Mouse (Mus musculus): ENCODE results near the gene Chpt1. TPM values are rescaled to one million over a fixed set of nuclear protein-coding genes. Genes with fewer than 3 reads are reported as not detected.

Chpt1 gene
- polyA plus RNA-seq, 1 experiment: 8.4 TPM

DNA sequence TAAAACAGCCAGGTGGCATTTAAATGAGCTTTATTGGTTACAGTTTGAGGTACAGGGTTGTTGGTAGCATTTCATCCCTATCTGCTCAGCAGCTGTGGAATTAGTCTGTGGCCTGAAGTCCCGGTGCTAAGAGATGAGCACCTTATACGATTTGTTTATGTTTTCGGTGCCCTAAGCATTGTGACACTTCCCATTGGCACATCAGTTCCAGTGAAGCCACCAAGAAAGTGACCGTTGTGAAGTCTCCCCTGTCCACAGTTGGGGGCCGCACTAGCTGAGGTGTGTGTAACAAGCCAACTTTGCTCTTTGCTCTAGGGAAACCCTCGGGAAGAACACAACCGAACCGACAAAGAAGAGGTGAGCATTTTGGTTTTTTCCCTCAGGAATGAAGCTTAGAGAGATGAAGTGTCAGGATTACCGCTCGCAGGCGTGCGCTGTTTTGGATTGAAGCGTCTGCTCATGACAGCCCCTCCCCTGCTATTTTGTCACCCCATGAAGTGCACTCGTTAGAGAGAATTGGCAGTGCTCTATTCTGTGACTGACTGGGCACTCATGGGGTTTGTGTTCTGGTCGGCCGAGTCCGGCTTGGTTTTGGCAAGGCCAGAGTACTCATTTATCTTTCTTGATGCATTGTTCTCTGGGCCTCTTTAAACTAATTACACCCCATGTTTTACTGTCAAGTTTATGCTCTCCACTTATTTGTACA, 91.4 kb downstream of the Chpt1 start:
- H3K4me3 ChIP-seq (ENCODE audit: insufficient read depth, poor library complexity, severe bottlenecking): no peak overlapping the region
- H3K79me3 ChIP-seq (ENCODE audit: low read depth): no peaks in the 10 kb centered on the region
- H3K79me2 ChIP-seq (ENCODE audit: control insufficient read depth, insufficient read depth): no peaks in the 10 kb centered on the region
- H3ac ChIP-seq (ENCODE audit: control insufficient read depth, insufficient read length, low read depth): no peak overlapping the region
- peaks cover 11% of the 10 kb centered on the region for H3K36me3 ChIP-seq (ENCODE audit: control insufficient read depth, insufficient read depth)
- TF ChIP-seq FOSL1 (IDR thresholded peaks at IDR 0.05; ENCODE audit: insufficient read depth, low read length, poor library complexity, severe bottlenecking): no peak
- TF ChIP-seq MAX (IDR thresholded peaks at IDR 0.05): no peak
- TF ChIP-seq CEBPB (IDR thresholded peaks at IDR 0.05; ENCODE audit: low read depth): no peak
- TF ChIP-seq MYOD1 (IDR thresholded peaks at IDR 0.05; ENCODE audit: control insufficient read depth, insufficient read length, low read depth): no peak
- no peak for TF ChIP-seq MYOG (IDR thresholded peaks at IDR 0.05; ENCODE audit: control insufficient read depth, extremely low read depth, insufficient read length)
- no peaks in the 10 kb centered on the region for H3K27me3 ChIP-seq (ENCODE audit: control insufficient read depth, insufficient read depth, insufficient read length)

- Histone ChIP-seq H3K4me3 (ENCODE audit: insufficient read depth, poor library complexity, severe bottlenecking) (no peak overlapping the region), H3K79me2 (ENCODE audit: control insufficient read depth, insufficient read depth) (no peaks in the 10 kb centered on the region), H3K27me3 (ENCODE audit: control insufficient read depth, insufficient read depth, insufficient read length) (no peaks in the 10 kb centered on the region), H3K36me3 (ENCODE audit: control insufficient read depth, insufficient read depth) (peaks cover 5% of the 10 kb centered on the region), H3ac (ENCODE audit: control insufficient read depth, insufficient read length, low read depth) (no peak overlapping the region), H3K79me3 (ENCODE audit: low read depth) (no peaks in the 10 kb centered on the region)
- no peak for TF ChIP-seq MYOG (IDR thresholded peaks at IDR 0.05; ENCODE audit: control insufficient read depth, extremely low read depth, insufficient read length)
- no peak for TF ChIP-seq USF1 (IDR thresholded peaks at IDR 0.05; ENCODE audit: low read depth)
Observed at GRCm38 (mm10) chr10:88409751-88410150, 94.1 kb downstream of the Chpt1 start.

DNA sequence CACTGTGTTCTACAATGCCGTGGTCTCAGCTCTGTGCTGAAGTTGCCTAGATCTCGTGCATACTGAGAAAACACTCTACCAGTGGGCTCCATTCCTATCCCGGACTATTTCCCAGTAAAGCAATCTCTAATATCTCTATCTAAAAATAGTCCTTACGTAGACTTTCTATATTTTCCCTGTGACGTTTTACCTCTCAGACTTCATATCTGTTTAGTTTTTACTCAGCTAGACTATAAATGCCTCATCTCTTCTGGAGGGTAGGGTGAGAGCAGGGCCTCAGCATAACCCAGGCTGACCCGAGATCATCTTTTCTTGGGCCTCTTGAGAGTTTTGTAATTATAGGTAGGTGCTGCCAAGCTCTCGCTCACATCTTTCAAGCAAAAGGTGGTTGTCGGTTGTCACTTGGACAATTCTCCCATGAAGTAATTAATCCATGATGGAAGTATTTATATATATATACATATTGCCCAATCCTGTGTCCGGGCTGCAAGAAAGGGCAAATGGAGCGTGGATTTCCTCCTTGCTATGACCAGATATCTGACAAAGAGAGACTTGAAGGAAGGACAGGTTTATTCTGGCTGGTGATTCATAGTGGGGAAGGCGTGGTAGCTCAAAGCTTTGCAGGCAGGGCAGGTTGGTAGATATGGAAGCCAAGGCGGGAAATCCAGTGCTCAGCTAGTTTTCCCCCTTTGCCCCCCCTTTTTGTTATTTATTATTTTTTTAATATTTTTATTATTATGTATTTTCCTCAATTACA, 95.8 kb downstream of the Chpt1 start:
- H3ac ChIP-seq (ENCODE audit: control insufficient read depth, insufficient read length, low read depth): no peak overlapping the region
- TF ChIP-seq MYOD1 (IDR thresholded peaks at IDR 0.05; ENCODE audit: control insufficient read depth, insufficient read length, low read depth): no peak
- TF ChIP-seq MAX (IDR thresholded peaks at IDR 0.05): no peak
- H3K27me3 ChIP-seq (ENCODE audit: control insufficient read depth, insufficient read depth, insufficient read length): no peaks in the 10 kb centered on the region
- H3K4me3 ChIP-seq (ENCODE audit: insufficient read depth, poor library complexity, severe bottlenecking): no peak overlapping the region
- H3K79me2 ChIP-seq (ENCODE audit: control insufficient read depth, insufficient read depth): no peaks in the 10 kb centered on the region
- H3K36me3 ChIP-seq (ENCODE audit: control insufficient read depth, insufficient read depth): no peaks in the 10 kb centered on the region
- H3K79me3 ChIP-seq (ENCODE audit: low read depth): no peaks in the 10 kb centered on the region

GRCm38 (mm10) chr10:88405812-88406211, 98.1 kb downstream of the Chpt1 start:
- Histone ChIP-seq H3K79me2 (ENCODE audit: control insufficient read depth, insufficient read depth) (no peaks in the 10 kb centered on the region), H3K27me3 (ENCODE audit: control insufficient read depth, insufficient read depth, insufficient read length) (no peaks in the 10 kb centered on the region), H3K4me3 (ENCODE audit: insufficient read depth, poor library complexity, severe bottlenecking) (no peak overlapping the region), H3K79me3 (ENCODE audit: low read depth) (no peaks in the 10 kb centered on the region), H3K36me3 (ENCODE audit: control insufficient read depth, insufficient read depth) (peaks cover 6% of the 10 kb centered on the region), H3ac (ENCODE audit: control insufficient read depth, insufficient read length, low read depth) (no peak overlapping the region)
- TF ChIP-seq FOSL1 (IDR thresholded peaks at IDR 0.05; ENCODE audit: insufficient read depth, low read length, poor library complexity, severe bottlenecking) (no peak), MAX (IDR thresholded peaks at IDR 0.05) (no peak), CTCF (IDR thresholded peaks at IDR 0.05; ENCODE audit: control insufficient read depth, insufficient read depth, insufficient read length) (no peak), MYOG (IDR thresholded peaks at IDR 0.05; ENCODE audit: control insufficient read depth, extremely low read depth, insufficient read length) (no peak), USF1 (IDR thresholded peaks at IDR 0.05; ENCODE audit: low read depth) (no peak), CEBPB (IDR thresholded peaks at IDR 0.05; ENCODE audit: low read depth) (no peak), MYOD1 (IDR thresholded peaks at IDR 0.05; ENCODE audit: control insufficient read depth, insufficient read length, low read depth) (no peak)

DNA sequence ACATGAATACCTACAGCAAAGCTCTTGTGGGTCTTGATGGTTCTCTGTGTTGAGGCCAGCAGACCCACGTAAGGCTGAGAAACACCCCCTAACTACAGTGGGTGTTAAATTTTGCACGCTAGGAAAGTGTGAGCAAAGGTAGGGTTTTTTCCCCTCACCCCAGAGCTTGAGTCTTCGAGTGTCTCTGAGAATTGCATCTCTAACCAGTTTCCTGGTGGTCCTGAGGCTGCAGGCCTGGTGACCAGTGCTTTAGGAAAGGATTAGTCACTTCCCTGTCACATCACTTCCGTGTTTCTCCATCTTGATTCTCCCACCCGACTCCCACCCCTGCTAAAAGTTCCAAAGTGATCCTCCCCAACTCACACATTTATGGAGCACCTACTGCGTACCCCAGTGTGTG, 99.7 kb downstream of the Chpt1 start:
- Histone ChIP-seq H3K36me3 (ENCODE audit: control insufficient read depth, insufficient read depth) (peaks cover 6% of the 10 kb centered on the region), H3K27me3 (ENCODE audit: control insufficient read depth, insufficient read depth, insufficient read length) (no peaks in the 10 kb centered on the region), H3ac (ENCODE audit: control insufficient read depth, insufficient read length, low read depth) (no peak overlapping the region), H3K79me3 (ENCODE audit: low read depth) (peaks cover 3% of the 10 kb centered on the region), H3K4me3 (ENCODE audit: insufficient read depth, poor library complexity, severe bottlenecking) (no peak overlapping the region), H3K79me2 (ENCODE audit: control insufficient read depth, insufficient read depth) (no peaks in the 10 kb centered on the region)
- TF ChIP-seq MYOD1 (IDR thresholded peaks at IDR 0.05; ENCODE audit: control insufficient read depth, insufficient read length, low read depth) (no peak), FOSL1 (IDR thresholded peaks at IDR 0.05; ENCODE audit: insufficient read depth, low read length, poor library complexity, severe bottlenecking) (no peak), CEBPB (IDR thresholded peaks at IDR 0.05; ENCODE audit: low read depth) (no peak), USF1 (IDR thresholded peaks at IDR 0.05; ENCODE audit: low read depth) (no peak), MYOG (IDR thresholded peaks at IDR 0.05; ENCODE audit: control insufficient read depth, extremely low read depth, insufficient read length) (no peak), MAX (IDR thresholded peaks at IDR 0.05) (no peak), CTCF (IDR thresholded peaks at IDR 0.05; ENCODE audit: control insufficient read depth, insufficient read depth, insufficient read length) (no peak)

GRCm38 (mm10) chr10:88403021-88403420, 100.9 kb downstream of the Chpt1 start:
- no peak overlapping the region for H3ac ChIP-seq (ENCODE audit: control insufficient read depth, insufficient read length, low read depth)
- no peak for TF ChIP-seq MYOD1 (IDR thresholded peaks at IDR 0.05; ENCODE audit: control insufficient read depth, insufficient read length, low read depth)
- TF ChIP-seq MYOG (IDR thresholded peaks at IDR 0.05; ENCODE audit: control insufficient read depth, extremely low read depth, insufficient read length): no peak
- no peak for TF ChIP-seq FOSL1 (IDR thresholded peaks at IDR 0.05; ENCODE audit: insufficient read depth, low read length, poor library complexity, severe bottlenecking)
- TF ChIP-seq CTCF (IDR thresholded peaks at IDR 0.05; ENCODE audit: control insufficient read depth, insufficient read depth, insufficient read length): no peak
- no peak for TF ChIP-seq MAX (IDR thresholded peaks at IDR 0.05)
- no peaks in the 10 kb centered on the region for H3K27me3 ChIP-seq (ENCODE audit: control insufficient read depth, insufficient read depth, insufficient read length)
- H3K79me3 ChIP-seq (ENCODE audit: low read depth): peaks cover 4% of the 10 kb centered on the region
- H3K79me2 ChIP-seq (ENCODE audit: control insufficient read depth, insufficient read depth): peaks cover 1% of the 10 kb centered on the region
- peaks cover 6% of the 10 kb centered on the region for H3K36me3 ChIP-seq (ENCODE audit: control insufficient read depth, insufficient read depth)
- no peak overlapping the region for H3K4me3 ChIP-seq (ENCODE audit: insufficient read depth, poor library complexity, severe bottlenecking)

Other genes starting within 250 kb of the Chpt1 start
- gene Dram1, start 125.0 kb downstream of the Chpt1 start, polyA plus RNA-seq (2012; fragmentation: generic; extraction: Trizol): 1.7 TPM
- gene Gnptab, start 124.9 kb downstream of the Chpt1 start, polyA plus RNA-seq (2012; fragmentation: generic; extraction: Trizol): 7.5 TPM
- not detected for gene Sycp3, start 44.5 kb downstream of the Chpt1 start, polyA plus RNA-seq (2012; fragmentation: generic; extraction: Trizol)
- gene Mybpc1, start 101.1 kb upstream of the Chpt1 start, polyA plus RNA-seq (2012; fragmentation: generic; extraction: Trizol): not detected
- gene Spic, start 180.9 kb upstream of the Chpt1 start, polyA plus RNA-seq (2012; fragmentation: generic; extraction: Trizol): not detected
- 55.0 TPM for gene Arl1, start 226.8 kb upstream of the Chpt1 start, polyA plus RNA-seq (2012; fragmentation: generic; extraction: Trizol)

All from C2C12 (cell line).